Mouse (Mus musculus): Measurements from ENCODE around the gene Pitpna. TPM values are rescaled to one million over a fixed set of nuclear protein-coding genes. Genes with fewer than 3 reads are reported as not detected.

Pitpna gene
- 94.2 and 101 TPM in 2 replicates for polyA plus RNA-seq (2014; fragmentation: Nextera tagmentation; extraction: Ambion mirVana)

DNA sequence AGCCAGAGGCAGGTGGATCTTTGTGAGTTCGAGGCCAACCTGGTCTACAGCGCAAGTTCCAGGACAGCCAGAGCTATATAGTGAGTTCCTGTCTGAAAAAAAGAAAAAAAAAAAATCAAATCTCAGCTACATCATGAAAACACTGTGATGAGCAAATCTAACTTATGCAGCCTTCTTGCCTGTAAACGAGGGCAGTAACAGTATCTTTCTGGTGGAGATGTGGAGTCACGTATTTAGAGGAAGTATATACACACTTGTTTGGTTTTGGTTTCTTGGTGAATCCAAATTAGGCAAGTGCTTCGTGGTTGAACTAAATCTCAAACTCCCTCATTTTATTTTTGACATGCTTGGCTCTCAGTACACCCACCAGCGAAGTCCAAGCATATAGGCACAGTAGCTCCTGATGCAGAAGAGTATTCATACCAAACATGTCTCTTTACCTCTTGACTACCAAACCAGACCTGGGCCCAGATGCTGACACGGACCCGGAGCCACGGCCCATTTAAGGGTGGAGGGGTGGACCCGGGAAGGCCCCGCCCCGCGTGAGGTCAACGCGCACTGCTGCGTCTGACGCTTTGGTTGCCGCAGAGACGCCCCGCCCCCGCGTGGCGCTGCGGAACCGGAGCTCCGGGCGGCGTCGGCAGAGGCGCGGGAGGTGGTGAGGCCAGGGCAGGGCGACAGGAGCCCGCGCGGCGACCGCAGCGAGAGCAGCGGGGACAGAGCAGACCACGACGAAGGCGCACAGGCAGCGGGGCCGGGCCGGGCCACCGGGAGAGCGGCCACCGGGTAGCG, at the start of gene Pitpna:
Pitpna (plus strand) TSS at position 605 of the 792 bp plus-strand sequence.
- H3K27me3 ChIP-seq (replicated peaks; ENCODE audit: control insufficient read depth, insufficient read depth, low read length) = no peaks in the 10 kb centered on the region
- H3K9me3 ChIP-seq (replicated peaks; ENCODE audit: control insufficient read depth, low read length) = no peaks in the 10 kb centered on the region
- peak within 1 kb of the TSS; percentile 97 for H3K9ac ChIP-seq (ENCODE audit: low read length)
- H3K27ac ChIP-seq (ENCODE audit: low read depth, low read length) = peak within 1 kb of the TSS; percentile 80
- peak; percentile 95 for DNase-seq (ENCODE audit: low spot score)
- peaks cover 9% of the 10 kb centered on the region for H3K4me1 ChIP-seq (ENCODE audit: control insufficient read depth, insufficient read depth, low read length)
- peak; percentile 96 for ATAC-seq
- H3K4me3 ChIP-seq (ENCODE audit: low read depth, low read length) = peak within 1 kb of the TSS; percentile 93
- peak within 1 kb of the TSS; percentile 86 for H3K4me2 ChIP-seq (ENCODE audit: low read length)
- peaks cover 10% of the 10 kb centered on the region for H3K36me3 ChIP-seq (ENCODE audit: control insufficient read depth, insufficient read depth, low read length)
- 6% methylated on average over 49 of the region's 49 CpGs for WGBS

DNA sequence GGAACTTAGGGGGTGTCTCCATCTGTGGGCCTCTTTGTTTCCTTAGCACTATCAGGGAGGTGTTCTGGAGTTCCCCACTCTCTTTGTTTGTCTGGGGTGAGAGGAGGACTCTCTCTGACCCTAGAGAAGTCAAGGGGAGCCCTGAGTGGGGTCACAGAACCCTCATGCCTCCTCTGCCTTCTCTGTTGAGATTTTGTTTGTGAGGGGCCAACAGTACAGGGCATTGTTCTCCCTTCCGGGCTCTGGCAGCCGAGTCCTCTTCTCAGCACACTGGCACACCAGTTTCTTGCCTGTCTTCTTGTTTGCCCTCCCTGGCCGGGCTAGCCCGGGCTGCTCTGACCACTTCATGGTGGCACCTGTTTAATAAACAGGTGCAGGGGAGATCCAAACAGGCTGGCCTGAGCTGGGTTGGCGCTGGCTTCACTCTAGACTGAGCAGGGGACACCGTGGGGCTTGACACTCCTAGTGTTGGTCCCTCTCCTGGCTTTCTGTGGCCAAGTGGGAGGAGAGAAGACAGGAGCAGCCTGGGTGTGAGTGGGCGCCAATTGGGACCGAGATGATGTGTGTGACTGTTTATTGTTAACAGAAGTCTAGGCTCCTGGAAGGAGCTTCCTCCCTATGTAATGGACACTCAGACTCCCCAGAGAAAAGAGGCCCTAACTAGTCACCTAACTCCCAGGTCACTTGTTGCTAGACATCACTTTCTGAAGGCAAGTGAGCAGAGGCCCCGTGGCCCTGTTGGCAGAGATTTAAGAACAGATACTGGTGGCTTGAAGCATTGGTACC, 49.5 kb upstream of the Pitpna start:
- Histone ChIP-seq H3K4me2 (ENCODE audit: low read length) (no peak overlapping the region), H3K27me3 (replicated peaks; ENCODE audit: control insufficient read depth, insufficient read depth, low read length) (no peaks in the 10 kb centered on the region), H3K36me3 (ENCODE audit: control insufficient read depth, insufficient read depth, low read length) (no peaks in the 10 kb centered on the region), H3K4me1 (ENCODE audit: control insufficient read depth, insufficient read depth, low read length) (peaks cover 7% of the 10 kb centered on the region), H3K9ac (ENCODE audit: low read length) (peak overlapping the region; percentile 32; the same call in 1 of the 2 replicates), H3K9me3 (replicated peaks; ENCODE audit: control insufficient read depth, low read length) (no peaks in the 10 kb centered on the region), H3K4me3 (ENCODE audit: low read depth, low read length) (no peak overlapping the region), H3K27ac (ENCODE audit: low read depth, low read length) (no peak overlapping the region)
- ATAC-seq = no peak
- DNase-seq (ENCODE audit: low spot score) = no peak
- 68% methylated on average over 9 of the region's 9 CpGs for WGBS

DNA sequence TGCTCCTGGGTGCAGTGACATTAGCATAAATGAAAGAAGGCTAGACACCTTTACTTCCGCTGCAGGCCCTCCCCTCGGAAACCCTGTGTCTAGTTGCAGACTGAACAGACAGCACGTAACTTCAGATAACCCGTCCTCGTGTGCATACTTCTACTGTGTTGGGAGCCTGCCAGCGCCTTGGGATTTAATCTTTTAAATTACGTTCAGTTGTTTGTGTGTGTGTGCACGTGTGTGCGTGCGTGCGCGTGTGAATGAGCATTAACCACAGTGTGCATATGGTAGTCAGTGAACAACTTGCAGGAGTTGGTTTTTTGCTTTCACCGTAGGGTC, 49.0 kb upstream of the Pitpna start:
- Histone ChIP-seq H3K9ac (ENCODE audit: low read length) (no peak overlapping the region), H3K27ac (ENCODE audit: low read depth, low read length) (no peak overlapping the region), H3K4me1 (ENCODE audit: control insufficient read depth, insufficient read depth, low read length) (peaks cover 7% of the 10 kb centered on the region), H3K9me3 (replicated peaks; ENCODE audit: control insufficient read depth, low read length) (no peaks in the 10 kb centered on the region), H3K27me3 (replicated peaks; ENCODE audit: control insufficient read depth, insufficient read depth, low read length) (no peaks in the 10 kb centered on the region), H3K36me3 (ENCODE audit: control insufficient read depth, insufficient read depth, low read length) (no peaks in the 10 kb centered on the region), H3K4me3 (ENCODE audit: low read depth, low read length) (no peak overlapping the region), H3K4me2 (ENCODE audit: low read length) (no peak overlapping the region)
- DNase-seq (ENCODE audit: low spot score) = no peak
- 84% methylated on average over 13 of the region's 13 CpGs for WGBS
- no peak for ATAC-seq

DNA sequence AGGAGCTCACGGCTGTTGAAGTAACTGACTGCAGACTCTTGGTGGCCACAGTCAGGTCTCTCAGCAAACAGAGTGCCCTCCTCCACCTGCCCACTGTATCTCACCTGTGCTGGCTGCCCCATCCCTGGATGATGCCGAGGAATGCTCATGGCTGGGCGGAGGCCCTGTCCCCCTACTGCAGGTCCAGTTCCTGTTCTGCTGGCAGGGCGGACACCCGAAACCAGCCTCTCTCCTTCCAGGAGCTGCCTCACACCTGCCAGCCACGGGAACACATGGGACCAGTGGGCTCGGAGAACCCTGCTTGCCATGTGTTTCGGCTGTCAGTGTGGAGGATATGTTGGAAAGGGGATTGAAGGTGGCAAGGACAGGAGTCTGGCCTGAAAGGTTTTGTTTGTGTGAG, 47.7 kb upstream of the Pitpna start:
- DNase-seq (ENCODE audit: low spot score) (no peak), ATAC-seq (no peak)
- H3K27me3 ChIP-seq (replicated peaks; ENCODE audit: control insufficient read depth, insufficient read depth, low read length) = no peaks in the 10 kb centered on the region
- H3K9me3 ChIP-seq (replicated peaks; ENCODE audit: control insufficient read depth, low read length) = no peaks in the 10 kb centered on the region
- 84% methylated on average over 8 of the region's 8 CpGs for WGBS
- H3K27ac ChIP-seq (ENCODE audit: low read depth, low read length) = no peak overlapping the region
- H3K4me3 ChIP-seq (ENCODE audit: low read depth, low read length) = no peak overlapping the region
- H3K9ac ChIP-seq (ENCODE audit: low read length) = no peak overlapping the region
- peaks cover 3% of the 10 kb centered on the region; the same call in 1 of the 2 replicates for H3K4me1 ChIP-seq (ENCODE audit: control insufficient read depth, insufficient read depth, low read length)
- no peak overlapping the region for H3K4me2 ChIP-seq (ENCODE audit: low read length)
- H3K36me3 ChIP-seq (ENCODE audit: control insufficient read depth, insufficient read depth, low read length) = peaks cover 5% of the 10 kb centered on the region; the same call in 1 of the 2 replicates

DNA sequence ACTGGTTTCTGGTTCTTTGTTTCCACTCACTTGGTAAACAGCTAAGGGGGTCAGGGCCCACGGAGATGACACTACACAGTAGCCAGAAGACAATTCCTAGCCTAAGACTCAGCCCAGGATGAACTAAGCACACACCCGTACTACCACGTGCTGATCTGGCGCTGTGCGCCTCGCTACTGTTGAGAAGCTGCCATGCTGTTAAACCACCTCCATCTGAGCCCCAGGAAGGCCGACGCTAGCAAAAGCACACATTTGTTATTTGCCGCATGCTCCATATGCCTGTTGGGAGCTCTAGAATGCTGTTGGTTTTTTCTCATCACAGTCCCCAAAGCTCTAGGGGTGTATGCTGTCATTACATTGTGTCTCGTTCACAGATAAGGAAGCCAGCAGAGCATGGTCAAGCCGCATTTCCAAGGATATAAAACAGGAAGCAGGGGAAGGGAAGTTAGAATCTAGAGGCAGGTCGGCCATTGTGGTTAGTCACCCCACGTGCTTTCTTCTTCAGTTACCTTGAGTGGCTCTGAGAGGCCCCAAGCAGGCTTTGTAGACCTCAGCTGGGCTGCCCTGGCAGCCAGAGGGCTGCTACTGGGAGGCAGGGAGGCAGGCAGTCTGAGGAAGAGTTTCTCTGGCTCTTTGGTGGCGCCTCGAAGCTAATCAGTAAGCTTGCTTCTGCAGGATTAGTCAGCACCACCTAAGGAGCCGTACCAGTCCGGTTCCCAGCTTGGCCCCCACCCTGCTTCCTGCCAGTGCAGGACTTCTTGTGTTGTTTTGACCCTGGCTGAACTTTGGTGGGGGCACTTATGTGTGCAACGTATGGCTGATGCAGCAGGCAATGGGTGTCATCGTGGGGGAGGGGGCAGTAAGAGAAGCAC, 47.0 kb upstream of the Pitpna start:
- DNase-seq (ENCODE audit: low spot score) = peak; percentile 32
- no peak overlapping the region for H3K4me2 ChIP-seq (ENCODE audit: low read length)
- peaks cover 3% of the 10 kb centered on the region; the same call in 1 of the 2 replicates for H3K4me1 ChIP-seq (ENCODE audit: control insufficient read depth, insufficient read depth, low read length)
- ATAC-seq = peak; percentile 63; the same call in 1 of the 2 replicates
- H3K27me3 ChIP-seq (replicated peaks; ENCODE audit: control insufficient read depth, insufficient read depth, low read length) = no peaks in the 10 kb centered on the region
- H3K36me3 ChIP-seq (ENCODE audit: control insufficient read depth, insufficient read depth, low read length) = peaks cover 12% of the 10 kb centered on the region; the same call in 1 of the 2 replicates
- H3K4me3 ChIP-seq (ENCODE audit: low read depth, low read length) = no peak overlapping the region
- H3K9me3 ChIP-seq (replicated peaks; ENCODE audit: control insufficient read depth, low read length) = no peaks in the 10 kb centered on the region
- H3K9ac ChIP-seq (ENCODE audit: low read length) = no peak overlapping the region
- peak overlapping the region; percentile 54; the same call in 1 of the 2 replicates for H3K27ac ChIP-seq (ENCODE audit: low read depth, low read length)
- 73% methylated on average over 19 of the region's 19 CpGs for WGBS

DNA sequence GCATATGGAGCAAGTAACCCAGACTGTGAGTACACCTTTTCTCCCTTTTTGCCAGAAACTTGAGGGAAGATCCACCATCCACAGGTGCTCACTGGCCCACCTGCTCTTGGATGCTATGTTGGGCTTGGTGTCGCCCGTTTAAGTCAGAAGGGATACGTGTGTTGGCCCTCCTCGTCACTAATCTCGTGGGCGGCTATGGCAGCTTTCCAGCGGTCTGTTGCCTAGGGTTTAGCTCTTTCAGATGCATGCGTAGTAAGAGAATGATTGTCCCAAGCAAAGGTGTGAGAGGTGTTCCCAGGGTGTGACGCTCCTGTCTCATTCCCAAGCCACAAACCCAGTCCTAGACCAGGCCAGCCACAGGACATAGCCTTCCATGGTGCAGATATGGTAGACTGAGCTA, 43.2 kb upstream of the Pitpna start:
- Histone ChIP-seq H3K27ac (ENCODE audit: low read depth, low read length) (no peak overlapping the region), H3K4me3 (ENCODE audit: low read depth, low read length) (no peak overlapping the region), H3K36me3 (ENCODE audit: control insufficient read depth, insufficient read depth, low read length) (peaks cover 23% of the 10 kb centered on the region), H3K27me3 (replicated peaks; ENCODE audit: control insufficient read depth, insufficient read depth, low read length) (no peaks in the 10 kb centered on the region), H3K4me1 (ENCODE audit: control insufficient read depth, insufficient read depth, low read length) (peaks cover 3% of the 10 kb centered on the region; the same call in 1 of the 2 replicates), H3K9ac (ENCODE audit: low read length) (no peak overlapping the region), H3K4me2 (ENCODE audit: low read length) (no peak overlapping the region), H3K9me3 (replicated peaks; ENCODE audit: control insufficient read depth, low read length) (no peaks in the 10 kb centered on the region)
- WGBS = 81% methylated on average over 9 of the region's 9 CpGs
- ATAC-seq = no peak
- DNase-seq (ENCODE audit: low spot score) = no peak

DNA sequence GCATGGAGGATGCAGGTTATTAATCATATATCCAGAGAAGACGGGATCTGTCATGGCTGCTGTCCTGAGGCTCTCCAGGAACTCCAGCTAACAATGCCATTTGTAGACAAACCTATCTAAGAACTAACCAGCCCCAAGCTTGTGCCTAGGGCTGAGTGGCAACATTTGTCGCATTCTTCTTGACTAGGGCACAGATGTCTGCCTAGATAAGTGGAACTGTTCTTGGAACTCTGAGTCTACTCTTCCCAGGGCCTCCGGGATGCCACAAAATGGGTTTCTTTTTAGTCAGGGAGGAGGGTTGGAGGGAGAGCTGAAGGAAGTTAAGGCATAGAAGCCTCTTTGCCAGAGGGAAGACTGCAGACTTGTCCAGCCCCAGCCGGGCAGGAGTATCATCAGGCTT, 41.8 kb upstream of the Pitpna start:
- DNase-seq (ENCODE audit: low spot score) (no peak), ATAC-seq (no peak)
- peaks cover 7% of the 10 kb centered on the region for H3K4me1 ChIP-seq (ENCODE audit: control insufficient read depth, insufficient read depth, low read length)
- peaks cover 23% of the 10 kb centered on the region for H3K36me3 ChIP-seq (ENCODE audit: control insufficient read depth, insufficient read depth, low read length)
- no peak overlapping the region for H3K4me2 ChIP-seq (ENCODE audit: low read length)
- no peaks in the 10 kb centered on the region for H3K27me3 ChIP-seq (replicated peaks; ENCODE audit: control insufficient read depth, insufficient read depth, low read length)
- no peak overlapping the region for H3K4me3 ChIP-seq (ENCODE audit: low read depth, low read length)
- 79% methylated on average over 4 of the region's 4 CpGs for WGBS
- H3K27ac ChIP-seq (ENCODE audit: low read depth, low read length) = no peak overlapping the region
- no peak overlapping the region for H3K9ac ChIP-seq (ENCODE audit: low read length)
- H3K9me3 ChIP-seq (replicated peaks; ENCODE audit: control insufficient read depth, low read length) = no peaks in the 10 kb centered on the region

DNA sequence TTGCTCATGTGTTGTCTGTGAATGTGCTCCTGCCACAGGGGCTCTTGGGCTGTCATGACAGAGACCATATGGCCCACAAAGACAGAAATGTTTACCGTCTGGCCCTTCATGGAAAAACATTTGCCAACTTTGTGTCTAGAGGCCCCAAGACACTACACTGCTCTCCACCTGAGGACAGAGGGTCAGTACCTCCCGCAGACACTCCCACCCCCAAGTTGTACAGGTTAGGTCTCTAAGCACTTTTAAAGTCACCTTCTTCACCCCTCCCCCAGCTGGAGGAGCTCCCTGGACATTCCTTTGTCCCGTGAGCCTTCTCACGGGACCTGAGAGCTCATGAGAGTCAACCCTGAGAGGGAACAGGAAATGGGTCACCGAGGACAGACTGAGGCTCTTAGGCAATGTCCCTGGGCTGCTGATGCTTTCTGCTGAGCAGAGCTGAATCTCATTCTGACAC, 38.2 kb upstream of the Pitpna start:
- H3K4me2 ChIP-seq (ENCODE audit: low read length) = no peak overlapping the region
- ATAC-seq = 0 out of 2 replicates have a peak, but pooled peaks have one; percentile 29

More for the DNA sequence above, 38.2 kb upstream of the Pitpna start:
- Histone ChIP-seq H3K27ac (ENCODE audit: low read depth, low read length) (no peak overlapping the region), H3K4me1 (ENCODE audit: control insufficient read depth, insufficient read depth, low read length) (peaks cover 11% of the 10 kb centered on the region), H3K9ac (ENCODE audit: low read length) (no peak overlapping the region), H3K4me3 (ENCODE audit: low read depth, low read length) (no peak overlapping the region), H3K9me3 (replicated peaks; ENCODE audit: control insufficient read depth, low read length) (no peaks in the 10 kb centered on the region), H3K27me3 (replicated peaks; ENCODE audit: control insufficient read depth, insufficient read depth, low read length) (no peaks in the 10 kb centered on the region), H3K36me3 (ENCODE audit: control insufficient read depth, insufficient read depth, low read length) (peaks cover 23% of the 10 kb centered on the region)
- peak; percentile 23 for DNase-seq (ENCODE audit: low spot score)
- 56% methylated on average over 5 of the region's 5 CpGs for WGBS

Data from forebrain, embryonic 14.5 days (tissue).